Mouse (Mus musculus) hindbrain, embryonic 15.5 days (tissue): ENCODE results near the gene Casp8. TPM values are rescaled to one million over a fixed set of nuclear protein-coding genes. Genes with fewer than 3 reads are reported as not detected.
"Not testable (repeated sequence)": the region's sequence is repeated elsewhere in the genome, so short reads cannot be mapped to it uniquely, and the experiment has no call there.

Experiments used
- ATAC-seq: fragments of 200-750 bp; cut with Nextera tagmentation; 2 replicates; pipeline ENCODE4 v1.8.0; 2017; ENCODE audit warnings: low read depth, moderate number of reproducible peaks, moderate TSS enrichment; ENCODE audit not compliant: low FRiP score
- H3K27ac ChIP-seq: fragments of 300-500 bp; sonication (generic); replicated peaks from 2 replicates; pipeline ENCODE4 v1.5.1; 2015; ENCODE audit warnings: mild to moderate bottlenecking, inconsistent platforms
- H3K27me3 ChIP-seq: fragments of 300-500 bp; sonication (generic); 2 replicates; pipeline ENCODE4 v1.6.1; 2015; ENCODE audit warnings: control low read depth, inconsistent platforms
- H3K36me3 ChIP-seq: fragments of 300-500 bp; sonication (generic); 2 replicates; pipeline ENCODE4 v1.6.1; 2015; ENCODE audit warnings: control low read depth, inconsistent platforms
- H3K4me1 ChIP-seq: fragments of 300-500 bp; sonication (generic); replicated peaks from 2 replicates; pipeline ENCODE4 v1.6.1; 2015; ENCODE audit warnings: control low read depth, inconsistent platforms
- H3K4me2 ChIP-seq: fragments of 300-500 bp; sonication (generic); 2 replicates; pipeline ENCODE4 v1.6.1; 2015; ENCODE audit warnings: moderate library complexity, mild to moderate bottlenecking, inconsistent platforms
- H3K4me3 ChIP-seq: fragments of 300-500 bp; sonication (generic); 2 replicates; pipeline ENCODE4 v1.5.1; 2015; ENCODE audit warnings: mild to moderate bottlenecking, inconsistent platforms
- H3K9ac ChIP-seq: fragments of 300-500 bp; sonication (generic); 2 replicates; pipeline ENCODE4 v1.6.1; 2015; ENCODE audit warnings: inconsistent platforms
- H3K9me3 ChIP-seq: fragments of 300-500 bp; sonication (generic); 2 replicates; pipeline ENCODE4 v1.6.1; 2016; ENCODE audit warnings: control low read depth, inconsistent platforms
- WGBS: fragments of 180-500 bp; shearing (Covaris S2); methylation state at CpG from one replicate; pipeline ENCODE4 v1.1.7; 2015; 5-methylcytosine and 5-hydroxymethylcytosine counted together
- polyA plus RNA-seq: library from polyadenylated mRNA; unstranded; fragments of >200 nt; fragmentation: Nextera tagmentation; extraction: Ambion mirVana; gene quantifications from 2 replicates; pipeline ENCODE4 v1.2.1, GENCODE M21; 2015

Gene Casp8
- polyA plus RNA-seq, 1 experiment from 2014 or later: 6.6 TPM

DNA sequence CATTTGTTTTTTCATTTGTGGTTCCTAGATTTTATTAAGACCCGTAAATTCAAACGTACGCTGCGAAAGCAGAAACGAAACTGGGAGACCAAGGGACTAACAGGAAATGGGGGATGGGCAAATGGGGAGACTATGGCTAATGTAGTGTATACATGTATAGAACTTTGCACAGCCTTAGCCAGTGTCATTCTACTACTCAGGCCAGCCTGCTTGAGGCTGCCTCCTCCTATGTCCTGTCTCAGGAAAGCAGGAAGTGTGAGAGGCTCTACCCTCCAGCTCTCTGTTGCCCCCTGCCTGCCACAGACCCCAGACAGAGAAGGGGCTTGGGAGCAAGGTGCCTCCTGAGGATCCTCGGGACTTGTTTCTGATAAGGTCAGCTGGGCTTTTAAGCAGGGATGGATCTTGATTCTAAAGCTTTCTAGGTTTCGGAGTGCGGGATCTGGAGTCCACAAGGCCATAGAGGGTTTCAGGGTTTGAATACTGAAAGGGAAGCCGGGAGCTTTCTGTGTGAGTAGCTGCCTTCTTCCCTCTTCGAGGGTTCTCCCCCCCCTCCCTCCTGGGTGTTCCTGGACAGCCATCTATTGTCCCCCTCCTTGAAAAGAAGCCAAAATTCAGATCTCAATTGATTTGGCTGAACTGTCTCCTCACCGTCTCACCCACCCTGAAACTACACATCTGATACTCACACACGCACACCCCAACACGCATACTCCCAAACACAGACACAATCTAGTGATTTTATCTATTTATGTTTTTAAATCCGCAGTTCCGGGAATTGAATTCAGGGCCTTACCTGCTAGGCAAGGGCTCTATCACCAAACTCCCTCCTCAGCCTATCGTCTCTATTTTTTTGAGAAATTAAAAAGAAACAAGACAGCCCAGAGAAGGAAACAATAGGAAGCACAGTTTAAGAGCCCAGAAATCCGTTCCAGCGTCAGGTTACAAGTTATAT lies 7.4 kb downstream of the Casp8 start:
- Histone ChIP-seq H3K36me3 (no peaks in the 10 kb centered on the region), H3K4me1 (no peaks in the 10 kb centered on the region), H3K27ac (no peak overlapping the region), H3K4me3 (no peak overlapping the region), H3K9ac (no peak overlapping the region), H3K4me2 (no peak overlapping the region), H3K27me3 (no peaks in the 10 kb centered on the region), H3K9me3 (no peaks in the 10 kb centered on the region)
- 81% methylated on average over 18 of the region's 18 CpGs for WGBS
- no peak for ATAC-seq

DNA sequence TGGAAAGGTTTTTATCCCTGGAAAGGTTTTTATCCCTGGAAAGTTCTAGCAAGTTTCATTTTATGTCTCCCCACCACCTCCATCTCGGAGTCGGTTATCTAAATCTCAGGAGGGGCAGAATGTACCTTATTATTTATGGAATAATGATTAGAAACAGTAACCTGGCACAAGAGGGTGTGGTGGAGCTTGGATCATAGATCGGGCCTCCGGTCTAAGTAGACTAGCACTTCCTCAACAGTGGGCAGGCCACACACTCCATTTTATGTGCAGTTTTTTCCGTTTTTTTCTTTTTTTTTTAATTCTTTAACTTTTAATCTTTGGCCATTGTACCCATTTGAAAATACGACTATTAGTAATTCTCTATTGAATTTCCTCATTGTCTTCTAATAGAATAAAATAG lies 8.4 kb downstream of the Casp8 start:
- WGBS: 92% methylated on average over 6 of the region's 6 CpGs
- ATAC-seq: no peak
- no peak overlapping the region for H3K4me2 ChIP-seq

DNA sequence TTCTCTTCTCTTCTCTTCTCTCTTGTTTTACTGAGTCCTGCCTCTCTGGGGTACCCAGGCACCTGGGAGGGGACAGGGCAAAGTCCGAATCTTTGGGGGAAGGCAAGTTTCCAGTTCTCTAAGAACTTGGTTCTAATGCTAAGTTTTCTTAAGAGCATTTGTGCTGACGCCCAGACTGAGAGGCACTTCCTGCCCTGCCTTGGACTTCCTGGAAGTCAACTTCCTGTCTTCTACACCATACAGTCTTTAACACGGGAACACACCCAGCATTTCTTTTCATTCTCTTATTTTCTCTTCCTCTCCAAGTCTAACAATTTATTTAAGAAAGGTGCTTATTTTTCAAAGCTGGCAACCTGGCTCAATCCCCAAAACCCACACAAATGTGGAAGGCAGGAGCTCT lies 11.5 kb downstream of the Casp8 start:
- Histone ChIP-seq H3K27ac (no peak overlapping the region), H3K4me3 (no peak overlapping the region), H3K9me3 (no peaks in the 10 kb centered on the region), H3K27me3 (no peaks in the 10 kb centered on the region), H3K4me1 (no peaks in the 10 kb centered on the region), H3K9ac (no peak overlapping the region), H3K36me3 (no peaks in the 10 kb centered on the region), H3K4me2 (no peak overlapping the region)
- 92% methylated on average over 3 of the region's 3 CpGs for WGBS
- ATAC-seq: no peak

More for the DNA sequence above, 8.4 kb downstream of the Casp8 start:
- Histone ChIP-seq H3K4me1 (no peaks in the 10 kb centered on the region), H3K9me3 (no peaks in the 10 kb centered on the region), H3K36me3 (no peaks in the 10 kb centered on the region), H3K27me3 (no peaks in the 10 kb centered on the region), H3K27ac (no peak overlapping the region), H3K4me3 (no peak overlapping the region), H3K9ac (no peak overlapping the region)

DNA sequence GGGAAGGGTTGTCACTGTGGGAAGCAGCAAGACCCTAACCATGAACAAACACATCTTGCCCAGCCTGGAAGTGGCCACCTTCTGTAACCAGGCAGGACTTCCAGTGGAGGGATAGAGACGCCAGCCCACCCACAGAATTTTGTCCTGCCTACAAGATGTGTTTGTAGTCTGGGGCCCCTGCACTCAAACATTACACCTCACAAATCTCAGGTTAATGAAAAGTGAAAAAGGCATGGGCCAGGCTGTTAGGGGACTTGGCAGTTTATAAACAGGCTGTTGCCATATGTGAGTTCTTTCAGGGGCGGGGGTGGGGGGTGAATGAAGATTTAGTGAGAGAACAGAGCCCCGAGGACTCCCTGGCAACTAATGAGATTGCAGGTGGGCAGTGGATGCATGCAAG lies 31.1 kb downstream of the Casp8 start:
- Histone ChIP-seq H3K4me3 (no peak overlapping the region), H3K9me3 (no peaks in the 10 kb centered on the region), H3K27ac (no peak overlapping the region), H3K4me2 (no peak overlapping the region), H3K36me3 (no peaks in the 10 kb centered on the region), H3K27me3 (no peaks in the 10 kb centered on the region), H3K9ac (no peak overlapping the region), H3K4me1 (no peaks in the 10 kb centered on the region)
- 75% methylated on average over 3 of the region's 3 CpGs for WGBS
- ATAC-seq: no peak

DNA sequence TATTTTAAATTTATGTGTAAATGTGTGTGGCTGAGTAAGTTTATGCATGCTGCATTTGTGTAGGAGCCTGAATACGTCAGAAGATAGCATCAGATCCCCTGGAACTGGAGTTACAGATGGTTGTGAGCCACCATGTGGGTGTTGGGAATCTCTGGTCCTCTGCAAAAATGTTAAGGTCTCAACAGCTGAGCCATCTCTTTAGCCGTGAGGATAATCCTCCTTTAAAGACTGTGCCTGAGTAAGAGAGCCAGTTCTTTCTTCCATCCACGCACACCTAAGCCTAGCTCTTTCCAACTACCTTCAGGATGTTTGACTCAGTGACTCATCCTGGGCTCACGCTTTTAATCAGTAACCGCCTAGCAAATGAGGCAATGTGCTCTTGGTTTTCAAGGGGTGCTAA lies 35.6 kb downstream of the Casp8 start:
- no peaks in the 10 kb centered on the region for H3K9me3 ChIP-seq
- ATAC-seq: no peak
- H3K4me1 ChIP-seq: no peaks in the 10 kb centered on the region
- 92% methylated on average over 5 of the region's 5 CpGs for WGBS
- H3K4me2 ChIP-seq: no peak overlapping the region
- no peak overlapping the region for H3K9ac ChIP-seq
- no peak overlapping the region for H3K4me3 ChIP-seq
- H3K27ac ChIP-seq: no peak overlapping the region
- H3K36me3 ChIP-seq: no peaks in the 10 kb centered on the region
- H3K27me3 ChIP-seq: no peaks in the 10 kb centered on the region

DNA sequence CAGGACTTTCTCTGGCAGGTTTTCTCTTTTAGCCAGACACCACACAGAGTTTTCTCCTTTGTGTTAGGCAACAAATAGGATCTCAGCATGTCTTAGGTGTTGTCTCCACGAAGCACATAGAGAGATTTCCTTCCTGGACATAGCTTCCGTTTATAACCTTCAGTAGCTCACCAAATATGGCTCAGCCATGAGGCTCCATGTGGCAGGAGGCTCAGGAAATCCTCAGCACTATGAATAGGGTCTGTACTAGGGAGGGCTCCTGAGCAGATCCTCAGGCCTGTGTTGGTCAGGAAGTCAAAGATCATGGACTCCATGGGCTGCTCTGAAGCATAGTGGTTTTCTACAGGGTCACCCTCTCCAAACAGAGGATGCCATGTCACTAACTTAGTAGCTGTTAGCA lies 37.0 kb downstream of the Casp8 start:
- ATAC-seq: no peak
- Histone ChIP-seq H3K4me1 (no peaks in the 10 kb centered on the region), H3K36me3 (no peaks in the 10 kb centered on the region), H3K4me3 (no peak overlapping the region), H3K9ac (no peak overlapping the region), H3K27ac (no peak overlapping the region), H3K4me2 (no peak overlapping the region), H3K9me3 (no peaks in the 10 kb centered on the region), H3K27me3 (no peaks in the 10 kb centered on the region)
- 90% methylated on average over 2 of the region's 2 CpGs for whole genome bisulfite sequencing

DNA sequence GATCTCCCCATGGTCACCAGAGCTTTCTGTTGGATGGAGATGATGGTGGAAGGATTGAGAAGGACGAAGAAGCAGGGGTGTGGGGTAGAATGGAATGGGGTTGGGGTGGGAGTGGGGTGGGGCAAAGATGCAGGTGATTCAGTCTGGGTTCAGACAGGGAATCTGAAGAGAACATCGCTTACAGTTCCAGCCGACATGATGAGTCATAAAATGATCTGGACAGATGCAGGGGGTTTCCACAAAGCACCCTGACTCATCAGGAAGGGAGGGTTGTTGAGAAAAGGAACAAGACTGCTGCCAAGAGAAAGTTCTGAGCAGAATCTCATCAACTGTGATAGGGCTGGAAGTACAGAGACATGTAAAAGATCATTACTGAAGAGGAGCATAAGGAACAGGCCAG lies 61.6 kb downstream of the Casp8 start:
- H3K4me1 ChIP-seq, H3K4me2 ChIP-seq, H3K4me3 ChIP-seq, H3K27ac ChIP-seq, H3K36me3 ChIP-seq, H3K27me3 ChIP-seq, H3K9me3 ChIP-seq, H3K9ac ChIP-seq, ATAC-seq: not testable (repeated sequence)
- WGBS: 90% methylated on average over 3 of the region's 3 CpGs

DNA sequence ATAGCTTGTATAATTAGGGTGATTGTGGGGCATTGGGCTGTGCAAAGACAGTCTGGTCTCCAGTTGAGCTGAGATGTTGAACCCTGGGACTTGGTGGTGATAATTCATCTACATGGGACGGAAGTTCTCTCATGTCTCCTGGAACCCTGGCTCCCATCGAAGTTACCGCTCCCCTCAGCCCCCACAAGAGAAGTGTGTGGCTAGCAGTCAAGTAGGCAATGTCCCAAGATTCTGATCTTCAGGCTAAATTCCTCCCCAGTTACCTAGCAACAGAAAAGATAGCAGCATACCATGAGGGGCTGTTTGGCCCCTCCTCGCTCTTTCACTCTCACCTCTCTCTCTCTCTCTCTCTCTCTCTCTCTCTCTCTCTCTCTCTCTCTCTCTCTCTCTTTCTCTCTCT lies 64.0 kb downstream of the Casp8 start:
- not testable (repeated sequence) for H3K4me3 ChIP-seq, H3K9me3 ChIP-seq, H3K9ac ChIP-seq, ATAC-seq, H3K27me3 ChIP-seq, H3K4me1 ChIP-seq, H3K4me2 ChIP-seq, H3K27ac ChIP-seq, H3K36me3 ChIP-seq
- WGBS: 74% methylated on average over 4 of the region's 4 CpGs

DNA sequence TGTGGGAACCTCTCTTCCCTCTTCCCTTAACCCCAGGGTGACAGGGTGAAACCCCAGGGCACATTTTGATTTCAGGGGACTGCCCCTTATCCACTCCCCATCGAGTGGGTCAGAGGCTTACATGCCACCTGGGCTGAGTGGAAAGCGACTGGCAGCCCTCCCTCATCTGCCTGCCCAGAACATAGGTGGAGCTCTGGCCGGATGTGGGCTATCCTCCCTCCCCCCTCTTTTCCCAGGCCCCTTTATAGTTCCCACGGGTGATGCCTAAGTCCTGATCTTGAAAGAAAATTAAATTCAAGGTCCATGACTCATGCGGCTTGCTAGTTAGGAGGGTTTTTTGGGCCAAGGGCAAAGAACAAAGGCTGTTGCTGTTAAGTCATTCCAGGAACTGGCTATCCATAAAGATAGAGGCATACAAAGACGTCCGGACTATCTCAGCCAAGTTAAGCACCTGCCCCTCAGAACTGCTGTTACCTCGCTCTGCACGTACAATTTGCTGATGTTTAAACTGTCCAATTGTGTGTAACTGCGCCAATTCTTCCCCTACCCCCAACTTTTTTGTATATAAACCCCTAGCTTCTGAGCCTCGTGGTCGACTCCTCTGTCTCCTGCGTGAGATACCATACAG lies 64.7 kb downstream of the Casp8 start:
- ATAC-seq, H3K27ac ChIP-seq, H3K9me3 ChIP-seq, H3K27me3 ChIP-seq, H3K4me3 ChIP-seq, H3K4me1 ChIP-seq, H3K36me3 ChIP-seq, H3K9ac ChIP-seq, H3K4me2 ChIP-seq: not testable (repeated sequence)
- 79% methylated on average over 13 of the region's 13 CpGs for WGBS

DNA sequence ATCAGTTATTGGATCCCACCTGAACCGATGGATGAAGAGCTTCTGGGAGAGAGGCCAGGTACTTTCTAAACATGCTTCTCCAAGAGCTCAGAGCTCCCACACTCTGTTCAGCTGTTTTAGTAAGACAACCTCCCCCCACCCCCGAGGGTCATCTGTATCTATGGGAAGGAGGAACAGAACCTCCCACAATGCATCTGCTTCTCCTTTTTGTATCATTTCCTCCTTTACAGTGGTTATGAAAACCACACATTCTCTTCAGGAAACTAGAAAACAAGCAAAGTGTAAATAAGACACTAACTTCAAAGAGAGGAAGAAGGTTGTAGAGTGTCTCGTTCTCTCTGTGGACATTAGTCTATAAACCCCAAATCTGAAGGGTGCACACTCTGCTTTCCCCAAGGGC lies 65.4 kb downstream of the Casp8 start:
- not testable (repeated sequence) for H3K9ac ChIP-seq, H3K4me3 ChIP-seq, H3K27ac ChIP-seq, H3K4me1 ChIP-seq, H3K4me2 ChIP-seq, H3K9me3 ChIP-seq, H3K27me3 ChIP-seq, ATAC-seq, H3K36me3 ChIP-seq
- WGBS: 89% methylated on average over 3 of the region's 3 CpGs

DNA sequence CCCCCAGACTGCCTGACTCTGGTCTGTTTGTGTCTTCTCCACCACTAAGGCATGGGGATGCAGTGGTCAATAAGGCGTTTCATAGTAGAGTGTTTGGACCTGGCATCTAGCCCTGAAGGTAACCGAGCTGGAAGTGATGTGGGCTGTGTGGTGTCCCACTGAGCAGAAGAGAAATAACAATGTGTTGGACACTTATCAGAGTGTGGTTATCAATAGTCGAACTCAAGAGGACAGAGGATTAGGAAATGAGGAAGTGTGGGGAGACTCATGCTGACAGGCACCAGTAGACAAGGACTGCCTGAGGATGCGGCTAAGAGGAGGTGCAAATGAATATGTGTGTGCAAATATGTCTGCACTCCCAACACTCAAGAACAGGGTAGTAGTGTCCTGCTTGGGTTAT lies 81.3 kb downstream of the Casp8 start:
- H3K27me3 ChIP-seq, H3K9me3 ChIP-seq, H3K4me3 ChIP-seq, H3K4me2 ChIP-seq, H3K4me1 ChIP-seq, H3K36me3 ChIP-seq, H3K9ac ChIP-seq, H3K27ac ChIP-seq, ATAC-seq: not testable (repeated sequence)
- 88% methylated on average over 4 of the region's 4 CpGs for WGBS

DNA sequence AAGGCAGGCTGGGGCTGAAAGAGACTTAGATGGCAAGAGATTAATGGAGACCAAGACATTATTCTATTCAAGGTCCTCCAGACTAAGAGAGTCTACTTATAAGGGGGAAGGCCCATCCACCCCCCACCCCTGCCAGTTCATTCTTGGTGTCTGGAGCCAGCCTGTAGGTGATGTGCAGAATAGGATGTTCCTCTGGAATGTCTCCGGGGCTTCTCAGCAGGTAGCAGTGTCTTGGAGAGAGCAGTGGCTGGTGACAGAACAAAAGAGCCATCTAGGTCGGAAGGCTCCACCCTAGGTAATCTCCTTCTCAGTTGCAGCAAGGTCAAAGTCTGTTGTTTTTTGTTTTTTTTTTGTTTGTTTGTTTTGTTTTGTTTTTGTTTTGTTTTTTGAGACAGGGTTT lies 84.1 kb downstream of the Casp8 start:
- WGBS: 90% methylated on average over 2 of the region's 2 CpGs
- H3K27me3 ChIP-seq: not testable (repeated sequence)

More for the DNA sequence above, 84.1 kb downstream of the Casp8 start:
- not testable (repeated sequence) for H3K4me2 ChIP-seq, H3K4me3 ChIP-seq, H3K9me3 ChIP-seq, H3K36me3 ChIP-seq, H3K4me1 ChIP-seq, H3K9ac ChIP-seq, H3K27ac ChIP-seq, ATAC-seq
